Mouse (Mus musculus) forebrain, embryonic 14.5 days (tissue): ENCODE results near the gene Gnb3. TPM values are rescaled to one million over a fixed set of nuclear protein-coding genes. Genes with fewer than 3 reads are reported as not detected.

Experiments used
- ATAC-seq: fragments of 200-750 bp; cut with Nextera tagmentation; 2 replicates; pipeline ENCODE4 v1.8.0; 2017; ENCODE audit warnings: mild to moderate bottlenecking, moderate library complexity
- DNase-seq: peaks from one replicate; pipeline ENCODE4 v3.0.0-alpha.2; 2015; ENCODE audit warnings: low spot score
- H3K27ac ChIP-seq: fragments of 300-500 bp; sonication (generic); 2 replicates; pipeline ENCODE4 v1.5.1; 2014; ENCODE audit warnings: low read depth, mild to moderate bottlenecking, control low read depth, low read length, moderate library complexity
- H3K27me3 ChIP-seq: fragments of 300-500 bp; sonication (generic); replicated peaks from 2 replicates; pipeline ENCODE4 v1.6.1; 2014; ENCODE audit warnings: low read length, control low read depth, mixed read lengths; ENCODE audit not compliant: control insufficient read depth, insufficient read depth
- H3K36me3 ChIP-seq: fragments of 300-500 bp; sonication (generic); 2 replicates; pipeline ENCODE4 v1.6.1; 2014; ENCODE audit warnings: low read length, control low read depth; ENCODE audit not compliant: control insufficient read depth, insufficient read depth
- H3K4me1 ChIP-seq: fragments of 300-500 bp; sonication (generic); 2 replicates; pipeline ENCODE4 v1.6.1; 2014; ENCODE audit warnings: antibody characterized with exemption, low read length, control low read depth; ENCODE audit not compliant: control insufficient read depth, insufficient read depth
- H3K4me2 ChIP-seq: fragments of 300-500 bp; sonication (generic); 2 replicates; pipeline ENCODE4 v1.6.1; 2014; ENCODE audit warnings: mild to moderate bottlenecking, control low read depth, low read length
- H3K4me3 ChIP-seq: fragments of 300-500 bp; sonication (generic); 2 replicates; pipeline ENCODE4 v1.5.1; 2014; ENCODE audit warnings: low read depth, low read length, control low read depth
- H3K9ac ChIP-seq: fragments of 300-500 bp; sonication (generic); 2 replicates; pipeline ENCODE4 v1.6.1; 2014; ENCODE audit warnings: mild to moderate bottlenecking, low read length, control low read depth, moderate library complexity
- H3K9me3 ChIP-seq: fragments of 300-500 bp; sonication (generic); replicated peaks from 2 replicates; pipeline ENCODE4 v1.6.1; 2016; ENCODE audit warnings: low read length, control low read depth, mixed read lengths; ENCODE audit not compliant: control insufficient read depth
- WGBS: fragments of 180-500 bp; shearing (Covaris S2); extraction: QIAGEN DNeasy Blood & Tissue Kit; methylation state at CpG from one replicate; pipeline ENCODE4 v1.1.7; 2014; 5-methylcytosine and 5-hydroxymethylcytosine counted together
- polyA plus RNA-seq: library from polyadenylated mRNA; unstranded; fragments of >200 nt; fragmentation: Nextera tagmentation; extraction: Ambion mirVana; gene quantifications from 2 replicates; pipeline ENCODE4 v1.2.1, GENCODE M21; 2014

The Gnb3 gene
- polyA plus RNA-seq, 1 experiment from 2014 or later = 0.89 TPM

GRCm38 (mm10) chr6:124874348-124874747, 34.3 kb upstream of the Gnb3 start:
- Histone ChIP-seq H3K4me2 (no peak overlapping the region), H3K4me3 (no peak overlapping the region), H3K9me3 (no peaks in the 10 kb centered on the region), H3K27ac (no peak overlapping the region), H3K4me1 (no peaks in the 10 kb centered on the region), H3K9ac (no peak overlapping the region), H3K27me3 (no peaks in the 10 kb centered on the region), H3K36me3 (no peaks in the 10 kb centered on the region)
- ATAC-seq (no peak), DNase-seq (no peak)
- WGBS = 67% methylated on average over 2 of the region's 3 CpGs

- H3K27me3 ChIP-seq = no peaks in the 10 kb centered on the region
- ATAC-seq (no peak), DNase-seq (no peak)
- H3K4me2 ChIP-seq = no peak overlapping the region
- H3K9me3 ChIP-seq = no peaks in the 10 kb centered on the region
- no peaks in the 10 kb centered on the region for H3K36me3 ChIP-seq
- no peak overlapping the region for H3K27ac ChIP-seq
- 56% methylated on average over 6 of the region's 7 CpGs for WGBS
- peaks cover 13% of the 10 kb centered on the region for H3K4me1 ChIP-seq
- H3K4me3 ChIP-seq = no peak overlapping the region
- no peak overlapping the region for H3K9ac ChIP-seq
Observed at GRCm38 (mm10) chr6:124866560-124866959, 26.5 kb upstream of the Gnb3 start.

GRCm38 (mm10) chr6:124865766-124866362, 25.8 kb upstream of the Gnb3 start:
- Histone ChIP-seq H3K4me2 (no peak overlapping the region), H3K9ac (0 out of 2 replicates have a peak overlapping the region, but pooled peaks have one; percentile 0), H3K27me3 (no peaks in the 10 kb centered on the region), H3K36me3 (0 out of 2 replicates have a peak, but pooled peaks cover 5% of the 10 kb centered on the region), H3K9me3 (no peaks in the 10 kb centered on the region), H3K4me1 (peaks cover 15% of the 10 kb centered on the region), H3K4me3 (no peak overlapping the region), H3K27ac (no peak overlapping the region)
- WGBS = 60% methylated on average over 18 of the region's 18 CpGs
- ATAC-seq (no peak), DNase-seq (no peak)

GRCm38 (mm10) chr6:124863658-124864298, 23.7 kb upstream of the Gnb3 start, which contains the start of gene Gpr162:
Gpr162 (minus strand) TSS chr6:124863983.
- WGBS = 2% methylated on average over 32 of the region's 43 CpGs
- Histone ChIP-seq H3K27me3 (no peaks in the 10 kb centered on the region), H3K4me2 (peak within 1 kb of the TSS; percentile 77), H3K9me3 (no peaks in the 10 kb centered on the region), H3K36me3 (0 out of 2 replicates have a peak, but pooled peaks cover 6% of the 10 kb centered on the region), H3K27ac (peak within 1 kb of the TSS; percentile 90), H3K4me1 (peaks cover 18% of the 10 kb centered on the region), H3K4me3 (peak within 1 kb of the TSS; percentile 60), H3K9ac (peak within 1 kb of the TSS; percentile 79)
- ATAC-seq (peak; percentile 70), DNase-seq (peak; percentile 74)

- peak overlapping the region; percentile 60 for H3K4me3 ChIP-seq
- H3K36me3 ChIP-seq = 0 out of 2 replicates have a peak, but pooled peaks cover 10% of the 10 kb centered on the region
- H3K27ac ChIP-seq = peak overlapping the region; percentile 90
- H3K4me1 ChIP-seq = peaks cover 22% of the 10 kb centered on the region
- peak; percentile 42 for DNase-seq
- no peaks in the 10 kb centered on the region for H3K9me3 ChIP-seq
- ATAC-seq = peak; percentile 22
- 1% methylated on average over 10 of the region's 16 CpGs for WGBS
- no peaks in the 10 kb centered on the region for H3K27me3 ChIP-seq
- peak overlapping the region; percentile 77 for H3K4me2 ChIP-seq
- peak overlapping the region; percentile 79 for H3K9ac ChIP-seq
Observed at GRCm38 (mm10) chr6:124863125-124863657, 23.1 kb upstream of the Gnb3 start.

- ATAC-seq = no peak; the same call in 1 of the 2 replicates
- 12% methylated on average over 8 of the region's 8 CpGs for WGBS
- H3K9me3 ChIP-seq = no peaks in the 10 kb centered on the region
- peak overlapping the region; percentile 79 for H3K9ac ChIP-seq
- H3K27me3 ChIP-seq = no peaks in the 10 kb centered on the region
- H3K27ac ChIP-seq = peak overlapping the region; percentile 90
- 0 out of 2 replicates have a peak, but pooled peaks cover 10% of the 10 kb centered on the region for H3K36me3 ChIP-seq
- peak overlapping the region; percentile 60 for H3K4me3 ChIP-seq
- H3K4me2 ChIP-seq = peak overlapping the region; percentile 77
- H3K4me1 ChIP-seq = peaks cover 25% of the 10 kb centered on the region
- DNase-seq = no peak
Observed at GRCm38 (mm10) chr6:124862406-124863124, 22.5 kb upstream of the Gnb3 start.

- ATAC-seq = no peak
- peak overlapping the region; percentile 79; the same call in 1 of the 2 replicates for H3K9ac ChIP-seq
- H3K4me2 ChIP-seq = peak overlapping the region; percentile 77
- 35% methylated on average over 3 of the region's 3 CpGs for WGBS
- peak overlapping the region; percentile 60; the same call in 1 of the 2 replicates for H3K4me3 ChIP-seq
- peak overlapping the region; percentile 90; the same call in 1 of the 2 replicates for H3K27ac ChIP-seq
- no peaks in the 10 kb centered on the region for H3K9me3 ChIP-seq
- no peak for DNase-seq
- 0 out of 2 replicates have a peak, but pooled peaks cover 10% of the 10 kb centered on the region for H3K36me3 ChIP-seq
- H3K27me3 ChIP-seq = no peaks in the 10 kb centered on the region
- peaks cover 25% of the 10 kb centered on the region for H3K4me1 ChIP-seq
Observed at GRCm38 (mm10) chr6:124861802-124862201, 21.7 kb upstream of the Gnb3 start.

- H3K4me1 ChIP-seq = peaks cover 30% of the 10 kb centered on the region
- 0 out of 2 replicates have a peak overlapping the region, but pooled peaks have one; percentile 60 for H3K4me3 ChIP-seq
- H3K9ac ChIP-seq = peak overlapping the region; percentile 41; the same call in 1 of the 2 replicates
- H3K36me3 ChIP-seq = 0 out of 2 replicates have a peak, but pooled peaks cover 10% of the 10 kb centered on the region
- no peak overlapping the region; the same call in 1 of the 2 replicates for H3K27ac ChIP-seq
- DNase-seq = no peak
- WGBS = 77% methylated on average over 19 of the region's 19 CpGs
- no peaks in the 10 kb centered on the region for H3K27me3 ChIP-seq
- H3K4me2 ChIP-seq = peak overlapping the region; percentile 77
- ATAC-seq = no peak
- no peaks in the 10 kb centered on the region for H3K9me3 ChIP-seq
Observed at GRCm38 (mm10) chr6:124861266-124861665, 21.2 kb upstream of the Gnb3 start.
